Mouse (Mus musculus): ENCODE results near the gene Nkapd1.
"Not testable (repeated sequence)": the region's sequence is repeated elsewhere in the genome, so short reads cannot be mapped to it uniquely, and the experiment has no call there.

Nkapd1 gene

GRCm38 (mm10) chr9:50616766-50617603 lies at the start of gene Nkapd1, which contains the start of gene Pih1d2:
TSS of gene Nkapd1 (minus strand) at chr9:50617464.
TSS of gene Pih1d2 (plus strand) at chr9:50617321.
- peak; percentile 90 for DNase-seq (ENCODE audit: low spot score)

GRCm38 (mm10) chr9:50666442-50666841 lies 49.2 kb upstream of the Nkapd1 start:
- DNase-seq (ENCODE audit: low spot score): no peak

DNA sequence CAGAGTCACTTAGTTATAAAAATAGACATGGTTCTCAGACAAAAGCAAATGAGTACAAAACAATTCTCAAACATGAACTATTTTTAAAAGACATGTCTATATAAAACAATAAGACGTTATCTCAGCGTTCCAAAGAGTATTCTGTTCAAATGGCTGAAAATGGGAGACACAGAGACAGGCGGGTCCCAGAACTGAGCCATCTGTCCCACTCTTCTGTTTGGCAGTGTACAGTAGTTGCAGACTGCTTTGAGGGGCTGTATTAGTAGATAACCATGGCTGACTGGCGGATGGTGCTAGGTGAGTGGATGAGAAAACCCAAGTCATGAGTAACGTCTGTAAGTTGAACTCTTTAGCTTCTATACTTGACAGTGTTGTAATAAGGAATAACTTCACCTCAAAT lies 47.6 kb upstream of the Nkapd1 start:
- DNase-seq (ENCODE audit: low spot score): no peak

DNA sequence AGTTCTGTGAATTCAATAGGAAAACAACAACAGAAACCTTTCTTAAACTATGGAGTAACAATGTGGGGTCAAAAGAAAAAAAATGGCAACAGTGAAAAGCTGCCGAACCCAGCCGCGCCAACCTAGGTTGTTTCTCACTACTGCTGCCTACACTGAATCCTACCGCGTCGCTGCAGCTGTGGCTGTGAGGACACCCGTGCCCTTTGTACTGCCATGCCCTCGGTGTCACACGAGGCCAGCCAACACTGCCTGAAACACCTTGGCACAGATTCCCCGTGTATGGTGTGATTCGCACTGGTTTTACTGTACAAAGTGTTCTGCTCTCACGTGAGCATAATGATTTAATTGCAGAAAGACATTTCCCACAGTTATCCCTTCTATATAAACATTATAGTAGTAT lies 43.2 kb upstream of the Nkapd1 start:
- DNase-seq (ENCODE audit: low spot score): no peak

- DNase-seq (ENCODE audit: low spot score): peak; percentile 74
These were observed 42.3 kb upstream of the Nkapd1 start, which contains the start of gene Dlat for GRCm38 (mm10) chr9:50659392-50660217. TSS of gene Dlat (minus strand) at chr9:50659780.

GRCm38 (mm10) chr9:50658941-50659388 lies 41.7 kb upstream of the Nkapd1 start:
- no peak for DNase-seq (ENCODE audit: low spot score)

- DNase-seq (ENCODE audit: low spot score): no peak
These were observed 41.1 kb upstream of the Nkapd1 start for GRCm38 (mm10) chr9:50658391-50658790.

DNA sequence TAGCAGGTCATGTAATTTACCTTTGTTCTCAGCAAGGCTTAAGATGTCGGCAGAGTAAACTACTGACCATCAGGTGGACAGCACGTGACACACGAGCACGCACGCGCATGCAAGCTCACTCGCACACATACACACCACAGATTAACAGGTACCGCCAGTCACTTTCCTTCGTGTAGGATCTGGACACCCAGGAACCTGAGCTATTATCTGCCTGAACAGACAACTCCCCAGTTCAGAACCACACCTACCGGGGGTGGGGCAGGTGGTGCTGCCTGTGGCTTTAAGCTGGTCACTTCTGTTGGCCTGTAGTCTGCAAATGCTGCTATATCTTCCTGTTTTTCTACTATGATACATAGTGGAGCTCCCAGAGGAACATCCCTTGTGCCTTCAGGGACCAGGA lies 33.2 kb upstream of the Nkapd1 start:
- no peak for DNase-seq (ENCODE audit: low spot score)

DNA sequence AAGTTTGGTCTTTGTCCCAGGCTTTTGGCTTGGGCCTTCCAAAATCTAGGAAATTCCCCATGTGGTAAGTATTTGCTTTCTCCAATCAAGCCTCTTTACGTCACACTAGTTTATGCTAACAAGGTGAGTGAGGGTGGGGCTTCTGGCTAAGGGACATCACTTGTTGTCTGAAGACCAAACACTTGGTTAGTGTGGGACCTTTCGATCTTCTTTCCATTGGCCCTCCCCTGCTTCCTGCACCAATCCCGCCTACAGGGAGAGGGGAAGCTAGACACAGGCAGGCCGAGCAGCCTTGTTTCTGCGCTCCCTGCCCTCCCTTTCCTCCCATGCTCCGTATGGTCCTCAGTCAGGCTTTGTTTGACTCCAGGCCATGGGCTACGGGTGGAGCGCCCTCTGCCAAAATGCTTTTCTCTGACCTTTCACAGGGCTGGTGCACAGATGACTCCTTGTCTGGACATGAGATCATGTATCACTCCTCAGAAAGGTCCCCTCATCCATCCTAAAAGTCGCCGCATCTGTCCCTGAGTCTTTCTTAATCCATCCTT lies 29.6 kb upstream of the Nkapd1 start:
- DNase-seq (ENCODE audit: low spot score): no peak

GRCm38 (mm10) chr9:50634270-50634669 lies 17.0 kb upstream of the Nkapd1 start:
- DNase-seq (ENCODE audit: low spot score): no peak

DNA sequence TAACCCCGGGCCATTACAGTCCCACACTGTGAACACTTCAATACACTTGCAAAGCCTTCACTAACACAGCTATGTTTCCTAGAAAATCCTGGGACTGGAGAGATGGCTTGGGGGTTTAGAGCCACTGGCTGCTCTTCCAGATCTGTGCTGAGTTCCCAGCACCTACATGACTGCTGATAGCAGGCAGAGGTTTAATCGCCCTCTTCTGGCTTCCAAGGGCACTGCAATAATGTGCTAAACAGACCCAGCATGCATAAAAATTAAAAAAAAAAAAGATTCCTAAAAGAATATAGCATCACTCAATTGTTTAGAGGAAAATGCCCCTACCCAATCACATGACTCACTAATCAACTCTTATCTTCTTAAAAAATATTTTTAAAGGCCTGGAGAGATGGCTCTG lies 15.8 kb upstream of the Nkapd1 start:
- DNase-seq (ENCODE audit: low spot score): no peak

DNA sequence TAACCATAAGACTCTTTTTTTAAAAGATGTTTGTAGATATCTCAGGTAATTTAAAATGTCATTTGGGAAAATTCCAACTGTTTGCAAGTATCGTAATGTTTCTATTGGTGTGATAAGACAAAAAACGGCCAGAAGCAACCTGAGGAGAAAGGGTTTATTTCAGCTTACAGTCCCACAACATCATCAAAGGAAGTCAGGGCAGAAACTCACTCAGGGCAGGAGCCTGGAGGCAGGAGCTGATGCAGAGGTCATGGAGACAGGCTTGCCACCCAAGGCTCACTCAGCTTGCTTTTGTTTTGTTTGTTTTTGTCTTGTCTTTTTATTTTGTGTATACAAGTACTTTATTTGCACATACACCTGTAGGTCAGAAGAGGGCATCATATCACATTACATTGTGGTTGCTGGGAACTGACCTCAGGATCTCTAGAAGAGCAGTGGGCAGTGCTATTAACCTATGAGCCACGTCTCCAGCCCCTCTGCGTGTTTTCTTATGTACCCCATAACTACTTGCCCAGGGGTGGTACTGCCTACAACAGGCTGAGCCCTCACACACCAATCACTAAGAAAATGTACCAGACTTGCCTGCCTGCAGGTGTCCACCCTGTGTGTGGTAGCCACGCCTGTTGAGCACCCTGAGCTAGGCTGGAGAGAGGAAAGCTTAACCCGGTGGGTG lies 14.9 kb upstream of the Nkapd1 start:
- no peak for DNase-seq (ENCODE audit: low spot score)

DNA sequence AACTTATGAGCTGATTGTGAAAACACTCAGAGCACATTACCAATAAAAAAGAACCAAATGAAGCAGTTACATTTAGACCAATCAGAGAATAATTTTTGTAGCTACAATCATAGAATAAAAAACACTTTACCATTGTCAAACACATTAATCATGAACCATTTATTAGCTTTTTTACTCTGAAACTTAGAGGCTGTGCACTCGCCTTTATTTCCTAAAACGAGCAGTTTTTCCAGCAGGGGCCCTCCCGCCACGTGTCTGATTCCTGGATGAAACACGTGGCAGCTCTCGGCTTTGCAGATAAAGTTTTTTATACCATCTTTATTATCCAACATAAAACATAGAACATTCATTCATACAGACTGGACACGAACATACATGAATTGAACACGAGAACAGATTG lies 13.6 kb upstream of the Nkapd1 start:
- not testable (repeated sequence) for DNase-seq (ENCODE audit: low spot score)

- DNase-seq (ENCODE audit: low spot score): no peak
These were observed 598 bp upstream of the Nkapd1 start for GRCm38 (mm10) chr9:50617794-50618330.

GRCm38 (mm10) chr9:50616161-50616560 lies 1.1 kb downstream of the Nkapd1 start:
- DNase-seq (ENCODE audit: low spot score): no peak

GRCm38 (mm10) chr9:50612115-50612514 lies 5.1 kb downstream of the Nkapd1 start:
- DNase-seq (ENCODE audit: low spot score): no peak

DNA sequence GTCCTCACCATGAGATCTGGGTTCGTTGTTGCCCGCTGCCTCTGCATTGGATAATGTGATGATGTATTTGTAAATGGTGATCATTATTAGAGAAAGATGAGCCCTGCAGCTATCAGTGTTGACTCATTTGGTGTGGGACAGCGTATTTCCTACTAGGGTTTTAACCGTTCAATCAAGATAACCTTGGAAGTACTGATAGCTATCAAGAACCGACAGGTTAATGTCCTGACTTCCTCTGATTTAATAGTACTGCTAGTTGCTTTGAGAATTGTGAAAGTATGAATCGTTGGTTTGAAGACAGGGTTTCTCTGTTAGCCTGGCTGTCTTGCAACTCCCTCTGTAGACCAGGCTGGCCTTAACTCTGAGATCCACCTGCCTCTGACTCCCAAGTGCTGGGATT lies 12.9 kb downstream of the Nkapd1 start:
- DNase-seq (ENCODE audit: low spot score): no peak

GRCm38 (mm10) chr9:50603998-50604324 lies 13.3 kb downstream of the Nkapd1 start:
- no peak for DNase-seq (ENCODE audit: low spot score)

DNA sequence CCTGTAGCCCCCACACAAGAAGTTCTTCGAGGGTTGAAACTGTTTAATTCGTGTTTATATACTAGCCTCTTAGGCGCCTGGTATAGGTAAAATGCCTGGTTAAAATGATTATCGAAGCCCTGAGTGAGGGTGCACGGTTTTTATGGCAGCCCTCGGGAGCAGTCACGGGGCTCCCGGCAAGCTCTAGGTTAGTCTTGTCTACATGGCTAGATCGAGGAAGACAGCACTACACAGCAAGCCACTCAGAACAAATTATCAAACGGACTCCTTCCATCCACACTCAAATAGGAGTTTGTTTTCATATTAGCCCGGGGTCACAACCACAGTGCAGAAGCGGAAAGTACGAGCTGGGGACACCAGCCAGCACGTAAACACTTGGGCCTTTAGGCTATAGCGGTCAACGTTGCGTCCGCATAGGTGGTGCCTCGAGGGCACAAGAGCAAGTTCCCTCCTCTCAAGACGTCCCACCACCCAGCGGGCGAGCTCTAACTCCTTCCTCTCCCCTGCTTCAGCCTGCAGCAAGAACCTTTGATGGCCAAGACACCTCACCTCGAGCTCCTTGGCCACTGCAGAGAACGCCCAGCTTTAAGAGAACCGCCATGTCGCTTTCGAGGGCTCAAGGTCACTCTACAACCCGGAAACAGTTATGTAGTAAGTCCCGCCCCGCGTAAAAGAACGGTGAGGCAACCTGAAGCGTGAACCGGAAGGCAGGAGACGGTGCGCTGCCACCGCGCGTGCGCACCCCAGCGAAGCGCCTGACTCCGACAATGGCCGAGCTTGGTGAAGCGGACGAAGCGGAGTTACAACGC lies 13.9 kb downstream of the Nkapd1 start, which contains the start of the genes Sdhd and Timm8b:
TSS of gene Sdhd (minus strand) at position 624 of the 809 bp plus-strand sequence.
TSS of gene Timm8b (plus strand) at position 722 of the 809 bp plus-strand sequence.
- DNase-seq (ENCODE audit: low spot score): peak; percentile 79

- DNase-seq (ENCODE audit: low spot score): no peak
These were observed 15.0 kb downstream of the Nkapd1 start for GRCm38 (mm10) chr9:50602055-50602845.

Measured in ovary, postnatal 10 days (tissue).